Mouse (Mus musculus): ENCODE measurements at regions not wholly inside any gene's neighbourhood (a gene's known extent, or its start where the extent isn't known, plus 50 kb on each side); places are given as distances from the start of the nearest gene placed in this dataset.

DNA sequence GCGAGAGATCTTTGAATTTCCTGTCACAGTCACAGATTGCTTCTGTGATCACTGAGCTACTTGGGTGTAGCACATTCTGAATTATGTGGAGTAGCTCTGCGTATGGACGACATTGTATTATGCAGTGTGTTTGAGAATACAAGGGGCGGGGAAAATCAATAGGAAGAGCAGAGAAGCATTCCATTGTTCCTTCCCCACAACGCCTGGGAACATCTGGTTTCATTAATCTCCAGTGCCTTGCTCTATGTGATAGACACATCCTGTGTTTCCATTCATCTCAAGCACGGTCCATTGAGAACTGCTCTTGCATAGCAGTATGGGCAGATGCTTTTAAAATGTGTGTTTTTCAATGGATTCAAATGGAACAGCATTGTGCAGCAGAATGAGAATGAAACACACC lies 326.9 kb upstream of the Rgmb start:
- Histone ChIP-seq H3K4me2 (no peak overlapping the region), H3K9me3 (no peaks in the 10 kb centered on the region), H3K4me1 (no peaks in the 10 kb centered on the region), H3K27ac (no peak overlapping the region), H3K9ac (no peak overlapping the region), H3K27me3 (no peaks in the 10 kb centered on the region), H3K4me3 (no peak overlapping the region), H3K36me3 (no peaks in the 10 kb centered on the region)
- 0 out of 2 replicates have a peak, but pooled peaks have one; percentile 39 for ATAC-seq (ENCODE audit: borderline replicate concordance, extremely low read depth, low FRiP score, low TSS enrichment)
- WGBS, result 42% methylated on average over 6 of the region's 6 CpGs

DNA sequence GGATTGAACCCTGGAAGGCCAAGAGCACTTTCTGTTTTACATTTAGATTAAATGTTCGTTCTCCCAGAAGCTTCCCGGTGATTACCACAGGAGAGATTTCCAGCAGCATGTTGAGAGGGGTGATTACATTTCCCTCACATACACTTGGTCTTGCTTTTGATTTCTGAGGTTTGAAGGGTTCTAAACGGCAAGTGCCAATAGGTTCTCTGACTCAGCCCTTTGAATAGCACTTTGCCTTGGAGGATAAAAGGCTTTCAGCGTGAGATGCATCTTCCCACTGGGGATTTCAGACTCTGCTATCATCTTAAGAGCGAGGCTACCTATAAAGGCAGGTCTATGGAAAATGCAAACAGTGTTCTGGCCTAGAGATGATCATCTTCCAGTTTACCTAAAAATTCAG lies 326.3 kb upstream of the Rgmb start:
- ATAC-seq (ENCODE audit: borderline replicate concordance, extremely low read depth, low FRiP score, low TSS enrichment), result no peak
- H3K9me3 ChIP-seq, result no peaks in the 10 kb centered on the region
- no peak overlapping the region for H3K9ac ChIP-seq
- H3K4me3 ChIP-seq, result no peak overlapping the region
- WGBS, result 68% methylated on average over 5 of the region's 5 CpGs
- H3K36me3 ChIP-seq, result no peaks in the 10 kb centered on the region
- H3K4me2 ChIP-seq, result no peak overlapping the region
- no peak overlapping the region for H3K27ac ChIP-seq
- H3K4me1 ChIP-seq, result no peaks in the 10 kb centered on the region
- H3K27me3 ChIP-seq, result no peaks in the 10 kb centered on the region

DNA sequence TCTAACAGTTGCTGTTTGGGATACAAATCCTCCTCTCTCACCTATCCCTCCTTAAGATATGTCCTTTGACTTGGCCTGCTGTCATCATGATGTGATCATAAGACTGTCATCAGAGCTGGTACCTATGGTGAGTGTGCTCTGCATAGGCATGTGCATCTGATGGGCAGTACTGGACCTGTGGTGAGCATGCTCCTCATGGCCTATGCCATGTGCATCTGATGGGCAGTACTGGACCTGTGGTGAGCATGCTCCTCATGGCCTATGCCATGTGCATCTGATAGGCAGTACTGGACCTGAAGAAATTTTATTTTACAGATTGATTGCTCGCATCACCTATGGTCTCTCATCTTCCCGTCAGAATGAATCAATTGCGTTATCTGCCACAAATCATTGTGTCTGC lies 325.8 kb upstream of the Rgmb start:
- Histone ChIP-seq H3K4me1 (no peaks in the 10 kb centered on the region), H3K9ac (no peak overlapping the region), H3K4me3 (no peak overlapping the region), H3K27ac (no peak overlapping the region), H3K9me3 (no peaks in the 10 kb centered on the region), H3K36me3 (no peaks in the 10 kb centered on the region), H3K27me3 (no peaks in the 10 kb centered on the region), H3K4me2 (no peak overlapping the region)
- WGBS, result 87% methylated on average over 3 of the region's 3 CpGs
- ATAC-seq (ENCODE audit: borderline replicate concordance, extremely low read depth, low FRiP score, low TSS enrichment), result no peak

DNA sequence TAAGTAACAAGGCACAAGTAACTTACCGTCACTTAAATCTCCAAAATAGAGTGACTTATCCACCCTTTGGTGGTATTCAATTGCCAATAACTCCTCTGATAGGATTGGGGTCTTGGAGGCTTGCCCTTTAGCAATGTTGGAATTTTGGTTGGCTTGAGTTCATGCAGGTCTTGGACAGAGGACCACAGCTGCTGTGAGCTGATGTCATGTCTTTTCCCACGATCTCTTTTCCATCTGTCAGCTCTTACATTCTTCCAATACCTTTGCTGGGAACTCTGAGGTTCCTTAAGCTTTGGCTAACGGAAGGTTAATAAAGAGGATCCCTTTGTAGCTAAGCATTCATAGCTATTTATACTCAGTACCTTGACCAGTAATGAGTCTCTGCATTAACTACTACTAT lies 324.7 kb upstream of the Rgmb start:
- no peak for ATAC-seq (ENCODE audit: borderline replicate concordance, extremely low read depth, low FRiP score, low TSS enrichment)
- Histone ChIP-seq H3K4me2 (no peak overlapping the region), H3K27me3 (no peaks in the 10 kb centered on the region), H3K4me1 (no peaks in the 10 kb centered on the region), H3K4me3 (no peak overlapping the region), H3K9ac (no peak overlapping the region), H3K9me3 (no peaks in the 10 kb centered on the region), H3K27ac (no peak overlapping the region), H3K36me3 (no peaks in the 10 kb centered on the region)
- 58% methylated on average over 3 of the region's 3 CpGs for WGBS

Measured in lung, embryonic 15.5 days (tissue).